Mouse (Mus musculus) splenic B cell, adult 2 months (primary cell): Measurements from ENCODE around the gene Myh9.

Experiments used
- DNase-seq: peaks from one replicate; pipeline ENCODE4 v3.0.0-alpha.2; 2011; ENCODE audit warnings: low read depth, low spot score
- H3K27me3 ChIP-seq: 2 replicates; pipeline ENCODE4 v1.6.1; 2012; ENCODE audit warnings: mild to moderate bottlenecking, low read length, moderate library complexity, mixed read lengths; ENCODE audit not compliant: control insufficient read depth, poor library complexity, insufficient read depth, severe bottlenecking
- H3K36me3 ChIP-seq: 2 replicates; pipeline ENCODE4 v1.6.1; 2012; ENCODE audit warnings: mild to moderate bottlenecking, low read length, moderate library complexity, mixed read lengths; ENCODE audit not compliant: control insufficient read depth, poor library complexity, insufficient read depth, severe bottlenecking

Gene Myh9

DNA sequence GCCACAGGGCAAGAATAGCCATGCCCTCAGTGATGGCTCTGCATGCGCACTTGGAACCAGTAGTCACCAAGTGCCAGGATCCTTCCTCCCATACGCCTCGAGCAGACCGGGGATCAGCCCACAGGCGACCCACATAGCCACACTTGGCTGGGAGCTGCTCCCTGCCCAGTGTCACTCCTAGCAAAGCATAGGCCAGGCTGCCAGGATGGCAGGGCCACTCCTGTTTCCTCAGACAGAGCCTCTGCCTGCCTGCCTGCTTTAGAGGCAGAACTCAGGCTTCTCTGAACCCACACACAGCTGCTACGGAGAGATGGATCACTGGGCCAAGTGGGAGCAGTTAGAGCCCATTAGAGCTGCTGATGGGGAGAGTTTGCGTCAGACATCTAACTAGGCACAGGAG is 48.4 kb downstream of the Myh9 start:
- H3K27me3 ChIP-seq: no peaks in the 10 kb centered on the region
- DNase-seq: no peak
- peaks cover 24% of the 10 kb centered on the region for H3K36me3 ChIP-seq

DNA sequence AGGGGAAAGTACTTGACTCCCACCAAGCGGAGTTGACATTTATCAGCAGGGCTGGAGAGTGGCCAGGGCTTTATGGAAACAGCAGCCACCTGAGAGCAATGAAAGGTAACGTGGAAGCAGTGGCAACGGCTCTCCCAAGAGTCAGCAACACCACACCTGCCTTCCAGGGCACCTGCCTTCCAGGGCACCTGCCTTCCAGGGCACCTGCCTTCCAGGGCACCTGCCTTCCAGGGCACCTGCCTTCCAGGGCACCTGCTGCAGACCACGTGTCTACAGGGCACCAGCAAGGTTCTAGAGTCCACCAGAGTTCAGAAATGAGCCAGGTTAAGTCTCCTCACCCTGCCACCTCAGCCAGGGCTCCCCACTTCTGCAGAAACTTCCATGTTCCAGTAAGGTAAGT is 48.9 kb downstream of the Myh9 start:
- peaks cover 27% of the 10 kb centered on the region for H3K36me3 ChIP-seq
- no peak for DNase-seq
- no peaks in the 10 kb centered on the region for H3K27me3 ChIP-seq

DNA sequence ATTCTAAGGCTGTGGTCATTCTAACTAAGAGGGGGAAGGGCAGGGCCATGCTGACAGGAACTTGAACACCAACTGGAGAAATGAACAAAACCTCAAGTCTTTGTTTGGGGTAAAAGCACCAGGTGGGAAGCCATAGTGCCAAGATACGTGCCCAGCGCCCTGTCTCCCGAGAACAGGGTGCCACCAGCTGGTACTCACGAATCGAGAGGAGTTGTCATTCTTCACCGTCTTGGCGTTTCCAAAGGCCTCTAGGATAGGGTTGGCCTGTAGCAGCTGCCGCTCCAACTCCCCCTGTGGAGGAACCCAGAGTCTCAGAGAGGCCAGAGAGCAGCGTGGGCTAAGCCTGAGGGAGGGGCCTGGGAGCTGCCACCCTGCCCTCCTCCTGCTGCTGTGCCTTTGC is 49.9 kb downstream of the Myh9 start:
- H3K27me3 ChIP-seq: no peaks in the 10 kb centered on the region
- no peak for DNase-seq
- H3K36me3 ChIP-seq: peaks cover 35% of the 10 kb centered on the region

DNA sequence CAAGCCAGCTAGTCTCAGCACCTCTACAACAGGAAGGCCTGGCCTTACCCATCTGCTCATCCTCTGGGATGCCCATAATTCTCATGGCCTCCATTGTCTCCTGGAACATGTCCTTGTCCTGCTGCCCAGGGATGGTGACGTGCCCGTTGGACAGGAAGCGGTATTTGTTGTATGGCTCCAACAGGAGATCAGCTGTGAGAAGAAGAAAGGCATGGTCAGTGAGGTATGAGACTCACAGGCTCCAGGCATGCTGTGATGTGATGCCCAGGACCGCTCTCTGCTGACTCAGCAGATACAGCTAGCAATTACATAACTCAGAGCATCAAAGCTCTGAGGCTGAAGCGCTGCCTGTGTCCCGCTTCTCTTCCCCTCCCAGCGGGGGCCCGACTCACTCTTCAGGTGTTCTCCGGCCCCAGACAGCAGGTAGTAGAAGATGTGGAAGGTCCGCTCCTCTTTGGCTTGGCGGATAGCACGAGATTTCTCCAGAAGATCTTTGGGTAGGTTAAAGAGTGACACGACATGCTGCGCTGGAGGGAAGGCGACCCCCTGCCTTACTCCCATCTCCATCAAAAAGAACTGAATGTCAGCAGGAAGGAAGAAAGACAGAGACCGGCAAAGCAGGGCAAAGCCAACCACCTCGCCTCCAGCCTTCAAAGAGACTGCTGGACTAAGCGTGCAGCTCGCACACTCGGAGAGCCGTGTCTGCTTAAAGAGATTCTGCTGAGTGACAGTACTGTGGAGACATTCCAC is 51.1 kb downstream of the Myh9 start:
- H3K36me3 ChIP-seq: peaks cover 41% of the 10 kb centered on the region
- no peaks in the 10 kb centered on the region for H3K27me3 ChIP-seq
- DNase-seq: no peak

DNA sequence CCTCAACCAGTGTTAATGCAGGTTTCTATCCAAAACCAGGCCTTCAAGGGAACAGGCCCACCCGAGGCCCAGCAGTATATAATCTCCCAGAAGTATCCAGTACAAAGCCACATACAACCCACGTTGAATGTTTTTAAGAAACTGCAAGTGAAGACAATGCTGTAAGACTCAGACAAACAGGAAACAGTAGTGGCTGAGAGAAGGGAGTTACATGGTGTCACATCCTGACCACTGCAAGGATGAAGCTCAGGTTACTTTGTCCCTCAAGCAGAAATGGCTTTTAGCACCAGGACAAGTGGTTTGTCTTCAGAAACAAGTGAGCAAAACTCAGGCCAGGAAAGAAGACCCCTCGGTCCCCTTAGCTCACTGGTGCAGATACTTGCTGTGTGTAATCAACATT is 52.8 kb downstream of the Myh9 start:
- no peaks in the 10 kb centered on the region for H3K27me3 ChIP-seq
- peaks cover 47% of the 10 kb centered on the region for H3K36me3 ChIP-seq
- DNase-seq: no peak

DNA sequence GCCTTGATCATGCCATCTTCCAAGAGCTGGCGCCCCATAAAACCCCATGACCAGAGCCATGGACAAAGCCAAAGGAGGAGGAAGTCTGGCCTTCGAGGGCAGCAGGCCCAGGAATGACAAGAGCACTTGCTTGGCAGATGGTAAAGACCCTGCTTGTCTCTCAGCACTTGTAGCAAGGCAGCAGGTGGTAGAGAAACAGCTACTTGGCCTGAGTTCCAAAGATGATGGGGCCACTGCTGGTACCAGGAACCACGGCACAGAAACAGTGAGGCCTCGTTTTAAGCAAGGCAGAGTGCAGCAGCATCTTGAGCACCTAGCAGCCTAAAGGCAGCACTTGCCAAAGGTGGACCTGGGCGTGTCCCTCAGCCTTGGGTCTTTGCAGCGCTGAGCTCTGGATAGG is 53.6 kb downstream of the Myh9 start:
- H3K36me3 ChIP-seq: peaks cover 45% of the 10 kb centered on the region

DNA sequence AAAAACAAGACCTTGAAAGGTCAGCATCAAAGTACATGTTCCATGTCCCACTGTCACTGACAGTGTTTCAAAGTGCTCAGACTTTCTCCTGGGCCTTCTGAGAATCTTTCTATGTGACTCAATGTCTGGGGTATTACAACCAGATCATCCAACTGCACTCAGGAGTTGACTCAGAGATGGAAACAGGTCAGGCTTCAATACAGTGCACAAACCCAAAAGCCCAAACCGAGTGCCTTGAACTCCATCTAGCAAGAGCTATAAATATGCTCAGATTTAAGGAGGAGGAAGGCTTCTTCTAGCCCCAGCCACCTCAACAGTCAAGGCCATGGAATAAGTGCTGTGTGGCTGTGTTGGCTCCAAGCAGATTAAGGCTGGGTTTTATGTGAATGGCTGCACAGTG is 56.2 kb downstream of the Myh9 start:
- peaks cover 43% of the 10 kb centered on the region for H3K36me3 ChIP-seq
- no peak for DNase-seq

More for the DNA sequence above, 53.6 kb downstream of the Myh9 start:
- H3K27me3 ChIP-seq: no peaks in the 10 kb centered on the region
- no peak for DNase-seq

DNA sequence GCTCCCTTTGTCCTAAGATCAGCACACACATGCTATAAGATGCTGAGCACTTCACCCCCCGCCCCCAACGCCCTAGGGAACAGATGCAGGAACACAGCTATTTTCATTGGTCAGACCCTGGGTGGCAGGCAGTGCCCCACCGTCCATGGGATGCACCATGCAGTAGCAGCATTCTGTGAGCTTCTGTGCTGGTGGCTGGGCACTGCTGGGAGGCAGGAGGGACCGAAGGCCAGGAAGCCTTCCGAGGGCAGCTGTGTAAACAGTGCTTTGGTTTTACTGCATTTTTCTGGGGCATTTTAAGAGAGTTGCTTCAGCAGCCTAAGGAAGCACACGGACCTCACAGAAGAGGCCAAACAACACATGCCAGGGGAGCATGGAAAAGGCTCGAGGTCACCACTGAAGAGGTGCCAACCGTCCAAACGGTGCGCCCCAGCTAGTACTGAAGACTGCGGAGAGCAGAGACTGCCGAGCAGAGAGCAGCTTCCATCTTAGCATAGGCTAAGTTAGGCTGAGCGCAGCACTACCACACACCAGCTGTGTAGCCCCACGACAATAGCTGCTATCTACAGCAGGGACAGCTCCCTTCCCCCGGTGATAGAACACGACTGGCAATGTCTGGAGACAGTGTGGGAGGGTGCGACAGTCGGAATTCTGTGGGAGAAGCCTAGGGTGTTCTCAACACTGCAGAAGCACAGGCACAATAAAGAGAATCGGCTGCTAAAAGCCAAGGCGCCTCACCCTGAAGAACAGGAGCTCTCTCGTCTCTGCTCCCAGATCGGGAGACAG is 57.7 kb downstream of the Myh9 start:
- Histone ChIP-seq H3K36me3 (peaks cover 39% of the 10 kb centered on the region), H3K27me3 (no peaks in the 10 kb centered on the region)

More for the DNA sequence above, 56.2 kb downstream of the Myh9 start:
- H3K27me3 ChIP-seq: no peaks in the 10 kb centered on the region

DNA sequence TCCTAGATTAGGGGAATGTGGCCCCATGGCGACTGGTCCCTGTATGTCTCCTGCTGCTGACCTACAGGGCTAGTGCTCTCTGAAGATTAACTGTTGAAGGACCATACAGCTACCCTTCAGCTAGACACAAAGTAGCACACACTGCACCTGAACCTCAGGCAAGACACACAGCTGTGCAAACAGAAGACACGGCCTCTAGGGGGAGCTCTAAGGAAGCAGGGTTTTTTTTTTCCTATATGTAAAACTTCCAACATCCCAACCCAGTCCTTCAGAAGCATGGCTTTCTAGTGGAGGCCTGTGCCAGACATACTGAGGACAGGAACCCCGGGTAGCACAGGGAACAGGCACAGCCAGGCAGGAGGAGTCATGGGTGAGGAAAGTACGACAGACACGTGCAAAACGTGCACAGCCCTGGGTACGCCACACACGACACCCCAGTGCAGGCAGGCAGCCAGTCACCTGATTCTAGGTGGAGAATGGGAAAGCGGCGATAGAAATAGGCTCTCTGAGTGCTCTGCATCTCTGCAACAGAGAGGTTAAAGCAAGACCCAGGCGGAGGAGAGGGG is 59.4 kb downstream of the Myh9 start:
- Histone ChIP-seq H3K27me3 (no peaks in the 10 kb centered on the region), H3K36me3 (peaks cover 38% of the 10 kb centered on the region)
- DNase-seq: peak; percentile 64

More for the DNA sequence above, 57.7 kb downstream of the Myh9 start:
- DNase-seq: no peak

DNA sequence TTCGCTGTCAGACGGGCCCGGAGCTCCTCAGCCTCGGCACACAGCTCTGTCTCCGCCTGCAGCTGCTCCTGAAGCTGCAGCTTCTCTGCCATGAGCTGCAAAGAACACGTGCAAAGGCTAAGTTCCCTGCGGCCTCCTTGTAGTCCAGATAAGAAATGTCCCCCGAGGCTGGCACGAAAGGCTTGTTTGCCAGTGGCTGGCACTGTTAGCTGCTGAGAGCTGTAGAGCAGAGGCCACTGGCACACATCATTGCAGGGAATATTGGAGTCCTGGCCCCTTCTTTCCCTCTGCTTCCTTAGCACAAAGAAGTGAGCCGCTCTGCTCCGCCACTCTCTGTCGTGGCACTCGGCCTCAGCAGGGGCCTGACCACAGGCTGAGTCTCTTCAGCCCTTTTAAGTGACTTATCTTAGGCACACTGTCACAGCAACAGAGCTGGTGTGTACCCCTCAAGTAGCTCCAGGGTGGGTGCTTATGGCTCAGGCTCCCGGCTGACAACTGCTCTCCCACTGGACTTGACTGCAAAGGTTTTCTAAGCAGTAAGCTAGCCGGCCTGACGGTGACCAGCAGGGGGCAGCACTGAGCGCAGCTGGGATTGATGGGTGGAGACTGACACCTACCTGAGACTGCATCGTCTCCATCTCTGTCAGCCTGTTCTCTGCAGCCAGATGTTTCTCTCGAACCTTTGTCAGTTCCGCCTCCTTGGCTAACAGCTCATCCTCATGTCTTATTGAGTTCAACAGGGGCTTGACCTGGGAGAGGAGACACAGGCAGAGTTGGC is 66.6 kb downstream of the Myh9 start:
- DNase-seq: peak; percentile 89
- Histone ChIP-seq H3K27me3 (no peaks in the 10 kb centered on the region), H3K36me3 (peaks cover 52% of the 10 kb centered on the region)

DNA sequence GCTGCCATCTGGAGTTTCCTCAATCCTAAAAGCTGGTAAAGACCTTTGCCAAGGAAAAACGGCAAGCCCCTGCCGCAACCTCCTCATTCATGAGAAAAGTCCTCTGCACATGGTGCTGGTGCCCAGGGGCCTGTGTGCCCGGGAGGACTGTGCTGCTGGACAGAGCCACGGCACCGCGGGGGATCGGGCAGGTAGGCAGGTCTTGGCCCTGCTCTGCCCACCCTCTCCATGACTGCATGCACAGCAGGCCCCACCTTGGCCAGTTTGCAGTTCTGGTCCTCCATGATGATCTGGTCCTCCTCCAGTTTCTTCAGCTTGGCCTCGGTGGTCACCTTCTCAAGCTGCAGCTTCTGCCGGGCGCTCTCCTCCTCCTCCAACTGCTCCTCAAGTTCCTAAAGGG is 67.7 kb downstream of the Myh9 start:
- Histone ChIP-seq H3K36me3 (peaks cover 54% of the 10 kb centered on the region), H3K27me3 (no peaks in the 10 kb centered on the region)
- DNase-seq: no peak

DNA sequence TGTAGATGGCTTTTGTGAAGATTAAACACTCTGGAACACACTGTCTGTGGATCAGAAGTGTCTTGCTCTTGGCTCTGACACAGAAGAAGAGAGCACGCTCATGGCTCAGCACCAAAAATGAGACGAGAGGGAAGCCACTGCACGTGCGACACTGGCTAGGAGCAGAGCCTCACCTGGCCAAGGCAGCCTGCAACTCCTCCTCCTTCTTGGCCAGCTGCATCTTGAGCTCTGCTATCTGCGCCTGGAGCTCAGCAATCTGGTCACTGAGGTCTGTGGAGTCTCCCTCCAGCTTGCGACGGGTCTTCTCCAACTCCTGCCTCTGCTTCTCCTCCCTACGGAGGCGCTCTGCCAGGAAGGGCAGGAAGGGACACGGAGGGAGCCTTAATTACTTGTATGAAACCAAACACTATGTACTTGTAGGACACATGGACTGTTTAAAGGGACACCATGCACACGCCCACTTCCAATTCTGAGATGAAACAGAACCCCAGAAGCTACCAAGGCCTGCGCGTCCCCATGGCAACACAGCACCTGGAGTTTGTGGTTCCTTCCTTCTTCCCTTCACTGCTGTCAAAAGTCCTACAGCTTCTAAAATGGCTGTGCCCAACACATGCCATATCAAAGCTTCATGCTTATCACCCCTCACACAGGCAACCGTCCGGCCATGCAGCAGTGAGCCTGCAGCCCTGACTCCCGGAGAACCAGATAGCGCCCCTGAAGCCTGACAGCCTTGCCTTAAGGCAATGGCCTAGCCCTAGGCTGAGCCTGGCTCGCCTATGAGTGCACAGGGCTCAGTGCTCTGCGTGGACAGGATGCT is 68.7 kb downstream of the Myh9 start:
- Histone ChIP-seq H3K36me3 (peaks cover 56% of the 10 kb centered on the region), H3K27me3 (no peaks in the 10 kb centered on the region)
- DNase-seq: no peak

DNA sequence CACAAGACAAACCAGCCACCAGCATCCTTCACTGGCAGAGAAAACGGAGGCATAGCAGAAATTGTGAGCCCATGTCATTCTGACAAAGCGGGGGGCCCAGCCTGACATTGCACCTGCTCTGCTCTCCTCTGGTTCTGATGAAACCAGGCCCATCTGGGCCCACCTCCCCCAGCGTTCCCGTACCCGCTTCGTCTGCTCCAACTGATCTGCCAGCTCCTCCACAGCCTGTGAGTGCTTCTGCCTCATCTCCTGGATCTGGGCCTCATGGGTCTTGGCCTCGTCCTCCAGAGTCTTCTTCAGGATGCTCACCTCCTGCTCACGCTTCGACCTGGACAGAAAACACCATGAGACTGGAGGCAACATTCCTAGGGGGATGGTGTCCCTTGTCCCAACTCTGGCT is 71.0 kb downstream of the Myh9 start:
- no peaks in the 10 kb centered on the region for H3K27me3 ChIP-seq
- peaks cover 70% of the 10 kb centered on the region for H3K36me3 ChIP-seq
- no peak for DNase-seq

DNA sequence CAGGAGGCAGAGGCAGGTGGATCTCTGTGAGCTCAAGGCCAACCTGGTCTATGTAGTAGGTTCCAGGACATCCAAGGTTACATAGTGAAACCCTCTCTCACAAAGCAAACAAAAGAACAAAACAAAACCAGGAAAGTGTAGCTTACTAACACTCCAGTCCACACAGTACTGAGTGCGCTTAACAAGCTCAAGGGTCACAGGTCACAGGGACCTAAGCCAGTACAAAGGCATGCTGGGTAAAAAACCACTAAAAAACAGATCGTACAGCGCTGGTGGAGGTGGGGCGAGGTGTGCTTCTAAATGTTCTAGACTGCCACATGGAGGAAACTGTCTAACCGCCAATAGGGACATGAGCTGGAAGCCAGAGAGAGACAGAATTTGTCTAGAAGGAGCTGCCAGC is 71.6 kb downstream of the Myh9 start:
- H3K27me3 ChIP-seq: no peaks in the 10 kb centered on the region
- peaks cover 70% of the 10 kb centered on the region for H3K36me3 ChIP-seq
- no peak for DNase-seq
